Mouse (Mus musculus): ENCODE data around the gene Zan. TPM values are rescaled to one million over a fixed set of nuclear protein-coding genes. Genes with fewer than 3 reads are reported as not detected.

Gene Zan
- total and polyA plus RNA-seq, 3 experiments, result 0.15 TPM; not detected in 2

DNA sequence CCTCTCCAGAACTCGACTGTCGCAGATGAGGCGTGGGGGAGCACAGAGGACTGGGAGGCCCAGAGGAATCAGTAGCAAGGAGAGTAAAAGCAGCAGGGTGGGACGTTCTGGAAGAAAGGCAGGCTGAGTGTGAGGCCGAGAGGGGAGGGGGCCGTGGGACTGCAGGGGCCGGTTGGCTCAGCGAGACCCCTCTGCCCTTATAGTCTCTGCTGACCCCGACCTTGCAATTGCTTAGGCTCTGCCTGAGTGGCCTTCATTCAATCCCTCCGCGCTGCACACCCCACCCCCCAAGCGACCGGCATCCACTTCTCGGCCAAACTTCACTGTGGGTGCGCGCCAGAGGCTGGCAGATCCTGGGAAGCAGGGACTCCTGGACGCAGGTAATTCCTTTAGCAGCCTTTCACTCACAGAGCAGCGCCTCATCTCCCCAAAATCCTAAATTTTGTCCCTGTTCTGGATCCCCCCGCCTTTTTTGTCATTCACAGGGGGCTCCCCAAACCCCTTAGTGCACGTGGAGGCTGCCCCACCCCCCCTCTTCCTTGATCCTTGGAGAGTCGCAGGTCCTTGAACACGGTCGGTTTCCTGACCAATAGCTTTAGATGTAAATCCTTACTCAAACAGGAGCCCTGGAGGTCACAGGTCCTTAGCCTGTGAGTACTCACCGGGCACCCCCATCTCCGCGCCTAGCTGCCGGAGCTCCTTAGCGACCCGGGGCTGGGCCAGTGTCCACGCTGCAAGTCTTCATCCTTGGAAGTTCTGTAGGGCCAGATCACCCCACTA lies 8.4 kb upstream of the Zan start (continued):
- no peak for TF ChIP-seq CHD1 (IDR thresholded peaks at IDR 0.05; ENCODE audit: low read depth, low read length)

DNA sequence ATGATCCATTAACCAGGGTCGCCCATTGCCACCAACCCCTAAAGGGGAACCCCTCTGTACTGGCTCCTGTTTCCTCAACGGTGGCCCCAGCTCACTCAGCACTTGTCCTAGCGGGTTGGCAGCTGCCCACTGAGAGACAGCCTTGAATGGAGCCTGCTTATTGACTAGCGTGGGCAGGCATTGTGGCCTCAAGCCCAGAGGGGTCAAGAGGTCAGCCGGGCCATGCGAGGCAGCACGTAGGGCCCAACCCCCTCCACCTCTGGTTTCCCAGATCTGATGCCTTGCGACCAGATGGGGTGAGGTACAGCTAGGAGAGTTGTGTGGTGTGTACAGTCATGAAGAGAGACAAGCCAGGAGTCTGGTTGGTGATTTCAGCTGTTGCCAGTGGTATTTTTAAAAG lies 5.0 kb upstream of the Zan start:
- DNase-seq (ENCODE audit: low read depth, low spot score), result no peak
- Histone ChIP-seq H3K9ac (ENCODE audit: control insufficient read depth, low read depth, low read length, poor library complexity, severe bottlenecking) (no peak overlapping the region), H3K27me3 (ENCODE audit: control insufficient read depth in 1 of 2, insufficient read depth in 2 of 2, low read length in 2 of 2) (peaks cover 0 to 5% of the 10 kb centered on the region in 2 experiments; a peak in 2 of 4 replicates), H3K9me3 (replicated peaks; ENCODE audit: insufficient read depth, low read length) (no peaks in the 10 kb centered on the region), H3K4me1 (ENCODE audit: control insufficient read depth in 1 of 2, insufficient read depth in 2 of 2, low read length in 2 of 2) (no peaks in the 10 kb centered on the region), H3K4me3 (ENCODE audit: control insufficient read depth in 1 of 2, insufficient read depth in 1 of 2, low read depth in 2 of 2, low read length in 2 of 2) (no peak overlapping the region), H3K36me3 (ENCODE audit: control insufficient read depth in 1 of 2, insufficient read depth in 2 of 2, low read length in 2 of 2) (no peaks in the 10 kb centered on the region), H3K27ac (ENCODE audit: control insufficient read depth, low read depth, low read length) (no peak overlapping the region), H3K79me2 (ENCODE audit: control insufficient read depth, insufficient read depth, low read length, poor library complexity) (no peaks in the 10 kb centered on the region)
- TF ChIP-seq MYB (IDR thresholded peaks at IDR 0.05; ENCODE audit: low read depth, low read length) (no peak), MAFK (IDR thresholded peaks at IDR 0.05; ENCODE audit: borderline replicate concordance, low read depth, low read length) (no peak), UBTF (IDR thresholded peaks at IDR 0.05; ENCODE audit: borderline replicate concordance, insufficient read depth, low read depth, low read length) (no peak), RCOR1 (IDR thresholded peaks at IDR 0.05; ENCODE audit: low read depth, low read length) (no peak), MAZ (IDR thresholded peaks at IDR 0.05; ENCODE audit: low read depth, low read length) (no peak), TBP (IDR thresholded peaks at IDR 0.05; ENCODE audit: low read depth, low read length) (no peak), POLR2A (IDR thresholded peaks at IDR 0.05; ENCODE audit: control insufficient read depth in 1 of 2, insufficient read depth in 1 of 2, low read depth in 1 of 2, low read length in 2 of 2, poor library complexity in 1 of 2) (no peak), USF2 (IDR thresholded peaks at IDR 0.05; ENCODE audit: borderline replicate concordance in 1 of 2, insufficient read depth in 1 of 2, low read depth in 1 of 2, low read length in 2 of 2) (no peak), HCFC1 (IDR thresholded peaks at IDR 0.05; ENCODE audit: low read depth, low read length) (no peak), ZKSCAN1 (IDR thresholded peaks at IDR 0.05; ENCODE audit: low read depth, low read length) (no peak), RAD21 (IDR thresholded peaks at IDR 0.05; ENCODE audit: low read depth, low read length) (no peak), POLR2AphosphoS2 (IDR thresholded peaks at IDR 0.05; ENCODE audit: low read length) (no peak), ZNF384 (IDR thresholded peaks at IDR 0.05; ENCODE audit: low read depth, low read length) (no peak)

DNA sequence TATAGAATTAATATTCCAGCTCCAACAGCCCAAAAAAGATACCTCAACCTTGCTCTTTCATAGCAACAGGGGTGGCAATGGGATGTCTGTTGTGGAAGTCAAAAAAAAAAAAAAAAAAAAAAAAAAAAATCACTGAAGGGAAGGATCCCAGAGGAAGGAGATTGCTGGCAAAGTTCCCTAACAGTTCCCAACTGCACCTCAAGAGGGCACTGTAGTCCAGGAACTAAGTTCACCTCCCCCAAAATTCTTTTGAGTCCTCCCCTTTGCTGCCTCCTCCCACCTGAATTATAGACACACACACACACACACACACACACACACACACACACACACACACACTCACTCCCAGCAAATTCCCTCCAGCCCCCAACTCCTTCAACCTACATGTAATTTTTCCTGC lies 4.3 kb upstream of the Zan start:
- Histone ChIP-seq H3K4me3 (ENCODE audit: control insufficient read depth in 1 of 2, insufficient read depth in 1 of 2, low read depth in 2 of 2, low read length in 2 of 2) (no peak overlapping the region), H3K79me2 (ENCODE audit: control insufficient read depth, insufficient read depth, low read length, poor library complexity) (no peaks in the 10 kb centered on the region), H3K27ac (ENCODE audit: control insufficient read depth, low read depth, low read length) (no peak overlapping the region), H3K27me3 (ENCODE audit: control insufficient read depth in 1 of 2, insufficient read depth in 2 of 2, low read length in 2 of 2) (peaks cover 0 to 8% of the 10 kb centered on the region in 2 experiments; a peak in 3 of 4 replicates), H3K9ac (ENCODE audit: control insufficient read depth, low read depth, low read length, poor library complexity, severe bottlenecking) (no peak overlapping the region), H3K36me3 (ENCODE audit: control insufficient read depth in 1 of 2, insufficient read depth in 2 of 2, low read length in 2 of 2) (no peaks in the 10 kb centered on the region), H3K4me1 (ENCODE audit: control insufficient read depth in 1 of 2, insufficient read depth in 2 of 2, low read length in 2 of 2) (no peaks in the 10 kb centered on the region), H3K9me3 (replicated peaks; ENCODE audit: insufficient read depth, low read length) (no peaks in the 10 kb centered on the region)
- DNase-seq (ENCODE audit: low read depth, low spot score), result peak; percentile 77
- TF ChIP-seq RAD21 (IDR thresholded peaks at IDR 0.05; ENCODE audit: low read depth, low read length), result peak; percentile 79
- TF ChIP-seq CTCF (IDR thresholded peaks at IDR 0.05 in 2 of 3, conservative IDR thresholded peaks at IDR 0.05 in 1 of 3; ENCODE audit: control insufficient read depth in 1 of 3, insufficient read depth in 1 of 3, low read depth in 2 of 3, low read length in 3 of 3, poor library complexity in 1 of 3, severe bottlenecking in 1 of 3), result peak; percentile 72 to 83 (median 82)
- TF ChIP-seq SMC3 (IDR thresholded peaks at IDR 0.05; ENCODE audit: low read depth, low read length), result peak; percentile 67
- TF ChIP-seq CHD2 (IDR thresholded peaks at IDR 0.05; ENCODE audit: low read length), result no peak
- peak; percentile 90 for TF ChIP-seq ZNF384 (IDR thresholded peaks at IDR 0.05; ENCODE audit: low read depth, low read length)
- no peak for TF ChIP-seq TBP (IDR thresholded peaks at IDR 0.05; ENCODE audit: low read depth, low read length)
- peak; percentile 63 for TF ChIP-seq ZC3H11A (IDR thresholded peaks at IDR 0.05; ENCODE audit: low read depth, low read length)
